Mouse (Mus musculus) cerebellum, adult 9-11 months (tissue): ENCODE measurements around the gene Omg.

Experiments used
- DNase-seq: peaks from one replicate; pipeline ENCODE4 v3.0.0; 2022

The Omg gene

GRCm38 (mm10) chr11:79503845-79504244 lies at the start of gene Omg:
Gene Omg (minus strand): TSS chr11:79504084.
- peak; percentile 18 for DNase-seq

- no peak for DNase-seq
These were observed 48.7 kb upstream of the Omg start for GRCm38 (mm10) chr11:79552622-79553021.

- no peak for DNase-seq
These were observed 32.4 kb upstream of the Omg start for GRCm38 (mm10) chr11:79536293-79536692.

GRCm38 (mm10) chr11:79535554-79535953 lies 31.7 kb upstream of the Omg start:
- no peak for DNase-seq

GRCm38 (mm10) chr11:79533950-79534690 lies 30.2 kb upstream of the Omg start:
- peak; percentile 31 for DNase-seq

- DNase-seq: peak; percentile 10
These were observed 29.4 kb upstream of the Omg start for GRCm38 (mm10) chr11:79533311-79533710.

- no peak for DNase-seq
These were observed 27.6 kb upstream of the Omg start for GRCm38 (mm10) chr11:79531485-79531884.

GRCm38 (mm10) chr11:79530774-79531173 lies 26.9 kb upstream of the Omg start:
- no peak for DNase-seq

- no peak for DNase-seq
These were observed 26.5 kb upstream of the Omg start, which contains the start of the genes Evi2 and Evi2a for GRCm38 (mm10) chr11:79530333-79530761. Gene Evi2 (minus strand): TSS chr11:79530589. Gene Evi2a (minus strand): TSS chr11:79530609.

GRCm38 (mm10) chr11:79529736-79530135 lies 25.9 kb upstream of the Omg start:
- DNase-seq: no peak

GRCm38 (mm10) chr11:79529226-79529625 lies 25.3 kb upstream of the Omg start:
- no peak for DNase-seq

- DNase-seq: no peak
These were observed 24.7 kb upstream of the Omg start for GRCm38 (mm10) chr11:79528601-79529000.

- no peak for DNase-seq
These were observed 24.0 kb upstream of the Omg start for GRCm38 (mm10) chr11:79527739-79528384.

- no peak for DNase-seq
These were observed 23.3 kb upstream of the Omg start for GRCm38 (mm10) chr11:79527015-79527738.

GRCm38 (mm10) chr11:79526549-79526948 lies 22.7 kb upstream of the Omg start:
- no peak for DNase-seq

- no peak for DNase-seq
These were observed 20.4 kb upstream of the Omg start for GRCm38 (mm10) chr11:79524310-79524575.

GRCm38 (mm10) chr11:79523560-79524309 lies 19.9 kb upstream of the Omg start, which contains the start of gene Evi2b:
Gene Evi2b (minus strand): TSS chr11:79523762.
- no peak for DNase-seq

GRCm38 (mm10) chr11:79522944-79523343 lies 19.1 kb upstream of the Omg start:
- DNase-seq: no peak

- no peak for DNase-seq
These were observed 18.0 kb upstream of the Omg start for GRCm38 (mm10) chr11:79521930-79522329.

- no peak for DNase-seq
These were observed 16.9 kb upstream of the Omg start for GRCm38 (mm10) chr11:79520772-79521171.

GRCm38 (mm10) chr11:79519878-79520291 lies 16.0 kb upstream of the Omg start:
- no peak for DNase-seq

GRCm38 (mm10) chr11:79519299-79519698 lies 15.4 kb upstream of the Omg start:
- DNase-seq: no peak

GRCm38 (mm10) chr11:79515798-79516197 lies 11.9 kb upstream of the Omg start:
- DNase-seq: no peak
